Mouse (Mus musculus): ENCODE measurements around the gene Mettl1. TPM values are rescaled to one million over a fixed set of nuclear protein-coding genes. Genes with fewer than 3 reads are reported as not detected.

The Mettl1 gene
- polyA plus RNA-seq, 1 experiment from 2014 or later, result 29.3 TPM

DNA sequence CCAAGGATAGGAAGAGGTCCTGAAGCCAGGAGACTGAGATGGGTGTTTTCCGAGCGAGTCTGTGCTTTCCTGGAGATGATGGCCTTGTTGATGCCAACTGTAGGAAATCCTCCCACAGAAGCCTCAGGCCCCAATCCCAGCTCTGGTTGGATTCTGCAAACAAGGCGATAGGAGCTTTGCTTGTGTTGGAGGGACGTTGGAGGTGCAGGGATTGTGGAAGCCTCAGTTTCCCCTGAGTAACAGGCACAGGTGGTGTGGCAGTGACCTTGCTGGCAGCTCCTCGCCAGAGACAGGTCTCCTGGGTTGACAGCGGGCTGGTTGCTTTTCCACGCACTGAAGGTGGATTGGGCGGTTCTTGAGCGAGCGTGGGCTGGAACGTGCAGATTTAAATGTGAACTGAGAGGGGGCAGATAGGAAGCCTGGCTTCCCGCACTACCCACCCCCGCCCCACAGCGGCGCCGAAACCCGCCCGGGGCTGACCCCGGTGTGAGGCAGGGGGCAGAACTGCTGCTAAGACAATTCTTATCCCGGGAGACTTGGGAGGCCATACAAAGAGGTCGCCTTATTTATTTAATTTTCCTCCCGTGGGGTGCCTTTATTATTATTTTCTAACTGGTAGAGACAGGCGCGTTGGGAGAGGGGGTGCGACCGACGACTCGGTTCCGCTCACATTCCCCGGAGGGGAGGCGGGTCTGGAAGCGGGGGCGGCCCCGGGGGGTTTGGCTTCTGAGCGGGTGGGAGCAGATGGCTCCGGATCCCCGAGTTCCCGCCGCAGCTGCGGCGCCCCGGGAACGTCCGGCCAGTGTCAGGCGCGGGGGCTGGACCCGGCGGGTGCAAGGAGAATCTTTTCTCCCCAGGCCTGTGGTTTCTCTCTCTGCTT lies 39.9 kb downstream of the Mettl1 start:
- H3K9me3 ChIP-seq (replicated peaks), result no peaks in the 10 kb centered on the region
- WGBS, result 4% methylated on average over 48 of the region's 48 CpGs
- peaks cover 46% of the 10 kb centered on the region for H3K4me1 ChIP-seq

DNA sequence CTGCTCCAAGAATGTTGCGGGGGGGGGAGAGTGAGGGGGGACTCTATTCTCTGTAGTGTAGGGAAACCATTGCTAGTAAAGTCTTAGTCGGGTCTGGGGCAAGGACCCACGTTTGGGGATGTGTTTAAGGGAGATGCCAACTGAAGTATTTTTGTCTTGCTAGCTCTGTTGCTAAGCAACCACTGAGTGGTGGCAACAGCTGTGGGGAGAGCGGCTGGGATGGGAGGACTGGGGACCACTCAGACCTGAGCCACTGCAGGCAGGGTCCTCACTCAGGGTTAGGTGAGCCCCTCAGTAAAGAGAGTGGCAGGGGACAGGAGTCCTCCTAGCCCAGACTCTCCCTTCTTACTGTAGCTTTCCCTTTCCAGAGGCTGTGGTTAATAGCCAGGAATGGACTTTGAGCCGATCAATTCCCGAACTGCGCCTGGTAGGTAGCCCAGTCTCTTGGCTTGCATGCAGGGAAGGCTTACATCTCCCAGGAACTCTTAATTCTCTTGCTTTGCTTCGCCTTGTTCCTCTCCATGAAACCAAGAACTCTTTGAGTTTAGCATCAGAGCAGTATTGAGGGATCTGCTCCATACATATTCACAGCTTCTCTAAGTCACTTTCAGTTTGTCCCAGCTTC lies 40.9 kb downstream of the Mettl1 start:
- no peak overlapping the region for H3K27ac ChIP-seq
- H3K4me1 ChIP-seq, result peaks cover 46% of the 10 kb centered on the region
- peak; percentile 16; the same call in 1 of the 2 replicates for ATAC-seq
- H3K9ac ChIP-seq, result peak overlapping the region; percentile 81
- peak overlapping the region; percentile 67 for H3K4me3 ChIP-seq
- WGBS, result 30% methylated on average over 8 of the region's 8 CpGs
- no peaks in the 10 kb centered on the region for H3K9me3 ChIP-seq (replicated peaks)
- H3K4me2 ChIP-seq, result peak overlapping the region; percentile 99
- peaks cover 61% of the 10 kb centered on the region for H3K27me3 ChIP-seq
- H3K36me3 ChIP-seq (ENCODE audit: poor library complexity, severe bottlenecking), result peaks cover 10% of the 10 kb centered on the region; the same call in 1 of the 2 replicates

More for the DNA sequence above, 39.9 kb downstream of the Mettl1 start:
- ATAC-seq, result no peak
- Histone ChIP-seq H3K4me2 (peak overlapping the region; percentile 99), H3K36me3 (ENCODE audit: poor library complexity, severe bottlenecking) (peaks cover 6% of the 10 kb centered on the region; the same call in 1 of the 2 replicates), H3K27me3 (peaks cover 62% of the 10 kb centered on the region), H3K27ac (no peak overlapping the region), H3K4me3 (peak overlapping the region; percentile 67), H3K9ac (peak overlapping the region; percentile 81)

DNA sequence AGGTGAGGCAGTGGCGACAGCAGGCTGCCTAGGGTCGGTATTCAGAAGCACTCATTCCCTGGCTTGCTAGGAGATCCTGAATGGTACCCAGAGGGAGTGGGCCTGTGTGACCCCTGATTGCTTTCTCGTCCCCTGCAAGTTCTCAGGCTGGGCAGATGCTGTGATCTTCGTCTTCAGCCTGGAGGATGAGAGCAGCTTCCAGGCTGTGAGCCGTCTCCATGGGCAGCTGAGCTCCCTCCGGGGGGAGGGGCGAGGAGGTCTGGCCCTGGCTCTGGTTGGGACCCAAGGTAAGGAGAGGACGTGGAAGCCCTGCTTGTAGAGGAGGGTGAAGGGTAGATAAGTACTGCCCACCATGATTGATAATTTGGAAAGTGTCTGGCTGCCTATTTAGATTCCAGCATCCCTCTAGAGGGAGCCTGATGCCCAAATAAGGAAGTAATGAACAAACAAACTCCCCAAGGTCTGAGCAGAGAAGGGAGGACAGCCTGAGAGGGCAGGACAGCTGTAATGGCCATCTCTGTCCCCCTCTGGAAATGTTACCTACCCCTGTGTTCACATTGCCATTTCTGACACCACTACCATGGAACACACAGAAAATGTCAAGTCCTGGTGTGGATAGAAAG lies 42.2 kb downstream of the Mettl1 start:
- Histone ChIP-seq H3K9me3 (replicated peaks) (no peaks in the 10 kb centered on the region), H3K36me3 (ENCODE audit: poor library complexity, severe bottlenecking) (peaks cover 18% of the 10 kb centered on the region), H3K4me2 (no peak overlapping the region), H3K27me3 (peaks cover 64% of the 10 kb centered on the region), H3K9ac (no peak overlapping the region), H3K4me1 (peaks cover 36% of the 10 kb centered on the region), H3K4me3 (no peak overlapping the region), H3K27ac (no peak overlapping the region)
- ATAC-seq, result no peak
- WGBS, result 33% methylated on average over 8 of the region's 8 CpGs

DNA sequence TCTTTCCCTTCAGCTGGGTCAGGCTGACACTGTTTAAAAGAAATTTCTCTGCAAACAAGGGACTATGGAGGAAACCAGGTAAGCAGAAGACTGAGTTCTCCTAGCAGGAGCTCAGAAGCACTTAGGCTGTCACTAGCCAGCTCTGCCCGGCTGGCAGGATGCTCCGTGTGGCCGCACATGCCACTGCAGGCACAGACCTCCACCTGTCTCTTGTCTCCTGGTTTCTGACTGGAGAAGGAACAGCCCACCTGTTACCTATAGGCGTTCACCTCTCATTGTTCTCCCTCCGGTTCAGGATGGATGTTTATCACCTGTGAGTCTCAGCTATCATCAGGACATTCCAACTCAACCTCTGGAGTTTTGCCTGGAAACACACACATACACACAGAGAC lies 42.7 kb downstream of the Mettl1 start:
- Histone ChIP-seq H3K36me3 (ENCODE audit: poor library complexity, severe bottlenecking) (peaks cover 18% of the 10 kb centered on the region), H3K4me2 (no peak overlapping the region), H3K27ac (no peak overlapping the region), H3K9ac (no peak overlapping the region), H3K27me3 (peaks cover 68% of the 10 kb centered on the region), H3K9me3 (replicated peaks) (no peaks in the 10 kb centered on the region), H3K4me1 (peaks cover 35% of the 10 kb centered on the region), H3K4me3 (no peak overlapping the region)
- 65% methylated on average over 5 of the region's 5 CpGs for WGBS
- ATAC-seq, result no peak

DNA sequence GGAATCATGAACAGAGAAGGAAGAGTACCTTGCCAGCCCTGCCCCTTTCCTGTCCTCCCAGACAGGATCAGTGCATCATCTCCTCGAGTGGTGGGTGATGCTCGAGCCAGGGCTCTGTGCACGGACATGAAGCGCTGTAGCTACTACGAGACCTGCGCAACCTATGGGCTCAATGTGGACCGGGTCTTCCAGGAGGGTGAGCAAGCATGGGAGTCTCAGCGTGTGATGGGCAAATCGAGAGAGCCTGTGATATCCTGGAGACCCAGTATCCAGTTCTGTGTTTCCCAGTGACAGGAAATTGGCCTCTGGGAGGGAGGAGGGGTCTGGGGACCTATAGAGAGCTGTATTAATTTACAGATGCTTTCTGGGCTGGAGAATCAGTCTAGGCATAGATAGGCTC lies 43.8 kb downstream of the Mettl1 start:
- no peak overlapping the region for H3K4me2 ChIP-seq
- peaks cover 18% of the 10 kb centered on the region for H3K36me3 ChIP-seq (ENCODE audit: poor library complexity, severe bottlenecking)
- H3K27ac ChIP-seq, result no peak overlapping the region
- H3K9ac ChIP-seq, result no peak overlapping the region
- no peaks in the 10 kb centered on the region for H3K9me3 ChIP-seq (replicated peaks)
- peaks cover 29% of the 10 kb centered on the region for H3K4me1 ChIP-seq
- ATAC-seq, result no peak
- WGBS, result 88% methylated on average over 9 of the region's 9 CpGs
- no peak overlapping the region for H3K4me3 ChIP-seq
- H3K27me3 ChIP-seq, result peaks cover 71% of the 10 kb centered on the region

DNA sequence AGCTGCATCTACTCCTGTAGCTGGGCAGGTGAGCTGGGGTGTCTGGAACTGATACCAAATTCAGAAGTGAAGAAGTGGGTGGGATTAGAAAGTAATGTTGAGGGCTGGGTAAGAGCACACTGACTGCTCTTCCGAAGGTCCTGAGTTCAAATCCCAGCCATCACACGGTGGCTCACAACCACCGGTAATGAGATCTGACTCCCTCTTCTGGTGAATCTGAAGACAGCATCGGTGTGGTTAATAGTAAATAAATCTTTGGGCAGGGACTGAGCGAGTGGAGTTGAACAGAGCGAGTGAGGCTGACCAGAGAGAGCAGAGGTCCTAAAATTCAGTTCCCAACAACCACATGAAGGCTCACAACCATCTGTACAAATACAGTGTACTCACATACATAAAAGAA lies 44.4 kb downstream of the Mettl1 start:
- Histone ChIP-seq H3K9ac (no peak overlapping the region), H3K4me1 (peaks cover 28% of the 10 kb centered on the region), H3K4me3 (no peak overlapping the region), H3K4me2 (no peak overlapping the region), H3K36me3 (ENCODE audit: poor library complexity, severe bottlenecking) (peaks cover 18% of the 10 kb centered on the region), H3K27me3 (peaks cover 71% of the 10 kb centered on the region), H3K9me3 (replicated peaks) (no peaks in the 10 kb centered on the region), H3K27ac (no peak overlapping the region)
- no peak for ATAC-seq
- WGBS, result 70% methylated on average over 6 of the region's 6 CpGs

DNA sequence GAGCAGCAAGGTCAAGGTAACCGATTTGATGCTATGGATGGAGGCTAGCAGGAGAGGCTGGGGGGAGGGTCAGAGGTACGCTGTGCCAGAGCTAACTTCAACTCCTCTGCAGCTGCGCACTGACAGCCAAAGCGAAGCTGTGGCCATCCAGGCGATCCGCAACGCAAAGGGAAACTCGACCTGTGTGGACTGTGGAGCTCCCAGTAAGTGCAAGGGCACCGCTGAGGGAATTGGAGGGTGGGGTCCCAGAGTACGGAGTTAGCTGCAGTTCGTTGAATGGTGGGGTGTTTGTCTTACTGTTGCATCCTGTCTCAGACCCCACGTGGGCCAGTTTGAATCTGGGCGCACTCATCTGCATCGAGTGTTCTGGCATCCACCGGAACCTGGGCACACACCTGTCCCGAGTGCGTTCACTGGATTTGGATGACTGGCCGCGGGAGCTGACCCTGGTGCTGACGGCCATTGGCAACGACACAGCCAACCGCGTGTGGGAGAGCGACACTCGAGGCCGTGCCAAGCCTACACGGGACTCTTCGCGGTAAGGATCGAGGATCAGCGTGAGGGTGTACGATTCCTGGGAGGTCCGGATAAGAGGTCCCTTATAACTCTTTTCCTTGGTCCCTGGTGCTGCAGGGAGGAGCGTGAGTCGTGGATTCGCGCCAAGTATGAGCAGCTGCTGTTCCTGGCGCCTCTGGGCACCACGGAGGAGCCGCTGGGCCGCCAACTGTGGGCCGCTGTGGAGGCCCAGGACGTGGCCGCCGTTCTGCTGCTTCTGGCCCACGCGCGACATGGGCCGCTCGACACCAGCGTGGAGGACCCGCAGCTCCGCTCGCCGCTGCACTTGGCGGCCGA lies 49.6 kb downstream of the Mettl1 start:
- H3K4me2 ChIP-seq, result peak overlapping the region; percentile 59
- H3K4me1 ChIP-seq, result peaks cover 29% of the 10 kb centered on the region
- no peak overlapping the region for H3K27ac ChIP-seq
- WGBS, result 6% methylated on average over 57 of the region's 57 CpGs
- H3K4me3 ChIP-seq, result peak overlapping the region; percentile 36
- peak; percentile 25 for ATAC-seq
- peaks cover 20% of the 10 kb centered on the region for H3K36me3 ChIP-seq (ENCODE audit: poor library complexity, severe bottlenecking)
- H3K9me3 ChIP-seq (replicated peaks), result no peaks in the 10 kb centered on the region
- H3K9ac ChIP-seq, result peak overlapping the region; percentile 51
- H3K27me3 ChIP-seq, result peaks cover 63% of the 10 kb centered on the region

DNA sequence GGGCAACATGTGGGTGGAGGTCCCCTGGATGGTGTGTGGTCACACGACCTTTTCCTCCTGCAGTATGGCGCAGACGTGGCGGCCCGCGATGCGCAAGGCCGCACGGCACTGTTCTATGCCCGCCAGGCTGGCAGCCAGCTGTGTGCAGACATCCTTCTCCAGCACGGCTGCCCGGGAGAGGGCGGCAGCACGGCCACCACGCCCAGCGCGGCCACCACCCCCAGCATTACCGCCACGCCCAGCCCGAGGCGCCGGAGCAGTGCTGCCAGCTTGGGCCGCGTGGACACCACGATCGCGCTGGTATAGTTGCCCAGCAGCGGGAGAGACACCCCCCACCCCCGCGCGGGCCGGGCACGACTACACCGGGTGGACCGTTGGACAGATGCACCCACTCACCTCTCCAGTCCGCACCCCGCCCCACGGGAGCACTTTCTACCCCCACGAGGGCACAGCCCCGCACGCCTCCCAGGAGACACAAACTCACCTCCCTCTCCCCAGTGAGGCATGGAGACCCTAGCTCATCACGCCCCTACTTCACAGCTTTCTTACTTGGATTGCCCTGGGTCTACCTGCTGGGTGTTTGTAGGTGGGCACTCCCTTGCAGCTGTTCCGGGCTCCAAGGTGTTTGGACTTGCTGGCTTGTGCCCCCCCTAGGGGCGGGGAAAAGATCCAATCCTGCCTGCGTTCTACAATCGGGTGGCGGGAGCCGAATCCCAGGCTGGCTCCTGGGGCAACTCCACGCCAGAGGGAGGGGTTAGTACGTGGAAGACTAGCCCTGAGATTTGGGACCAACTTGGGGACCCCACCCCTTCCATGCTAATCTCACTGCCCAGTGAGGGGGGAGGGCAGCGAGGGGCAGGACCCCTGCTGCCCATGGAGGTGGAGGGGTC lies 50.5 kb downstream of the Mettl1 start:
- H3K27me3 ChIP-seq, result peaks cover 62% of the 10 kb centered on the region
- WGBS, result 7% methylated on average over 45 of the region's 51 CpGs
- peak overlapping the region; percentile 59 for H3K4me2 ChIP-seq
- peaks cover 27% of the 10 kb centered on the region for H3K36me3 ChIP-seq (ENCODE audit: poor library complexity, severe bottlenecking)
- H3K9ac ChIP-seq, result peak overlapping the region; percentile 51
- no peak overlapping the region for H3K27ac ChIP-seq
- ATAC-seq, result peak; percentile 53
- no peaks in the 10 kb centered on the region for H3K9me3 ChIP-seq (replicated peaks)
- peak overlapping the region; percentile 36 for H3K4me3 ChIP-seq
- H3K4me1 ChIP-seq, result peaks cover 29% of the 10 kb centered on the region

DNA sequence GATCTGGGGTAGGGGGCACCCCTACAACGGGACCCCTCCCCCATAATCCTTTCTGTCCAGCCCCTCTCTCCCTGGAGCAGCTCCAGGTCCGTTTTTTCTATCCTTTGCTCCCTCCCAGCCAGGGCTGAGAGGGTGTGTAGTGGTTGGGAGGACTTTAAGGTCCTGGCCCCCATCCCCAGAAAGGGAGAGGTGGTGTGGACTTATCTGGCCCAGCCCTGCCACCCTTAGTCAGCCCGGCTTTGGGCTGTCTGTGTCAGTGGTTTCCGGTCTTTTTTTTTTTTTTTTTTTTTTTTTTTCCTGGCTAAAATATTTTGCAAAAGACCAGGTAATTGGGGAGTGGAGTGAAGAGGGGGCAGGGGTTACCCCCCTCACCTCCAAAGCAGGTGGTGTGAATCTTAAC lies 51.5 kb downstream of the Mettl1 start:
- Histone ChIP-seq H3K27ac (no peak overlapping the region), H3K4me2 (no peak overlapping the region), H3K4me3 (no peak overlapping the region), H3K36me3 (ENCODE audit: poor library complexity, severe bottlenecking) (peaks cover 32% of the 10 kb centered on the region), H3K27me3 (peaks cover 57% of the 10 kb centered on the region), H3K9me3 (replicated peaks) (no peaks in the 10 kb centered on the region), H3K4me1 (peaks cover 29% of the 10 kb centered on the region), H3K9ac (no peak overlapping the region)
- 49% methylated on average over 4 of the region's 4 CpGs for WGBS
- ATAC-seq, result no peak

DNA sequence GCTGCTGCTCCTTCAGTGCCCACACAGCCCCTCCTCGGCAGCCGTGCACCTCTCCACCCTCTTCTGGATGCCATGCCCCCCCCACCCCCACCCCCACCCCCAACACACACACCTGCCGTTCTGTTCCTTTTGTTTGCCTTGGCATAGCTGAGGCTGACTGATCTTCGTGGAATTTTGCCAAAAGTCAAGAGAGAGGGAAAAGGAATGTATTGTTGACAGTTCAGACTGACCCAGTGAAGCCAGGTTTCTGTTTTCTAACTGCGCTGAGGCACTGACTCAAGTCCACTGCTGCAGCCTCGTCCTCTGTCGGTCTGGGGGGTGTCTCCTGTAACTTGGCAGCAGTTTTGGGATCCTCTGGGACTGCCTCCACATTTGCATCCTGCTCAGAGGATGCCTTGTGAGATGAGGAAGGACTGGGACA lies 53.2 kb downstream of the Mettl1 start:
- Histone ChIP-seq H3K9ac (no peak overlapping the region), H3K4me3 (no peak overlapping the region), H3K27me3 (peaks cover 42% of the 10 kb centered on the region), H3K36me3 (ENCODE audit: poor library complexity, severe bottlenecking) (peaks cover 44% of the 10 kb centered on the region), H3K4me2 (no peak overlapping the region), H3K27ac (0 out of 2 replicates have a peak overlapping the region, but pooled peaks have one; percentile 7), H3K4me1 (peaks cover 29% of the 10 kb centered on the region), H3K9me3 (replicated peaks) (no peaks in the 10 kb centered on the region)
- no peak for ATAC-seq
- 49% methylated on average over 7 of the region's 7 CpGs for WGBS
